Mouse (Mus musculus) cortical plate, adult 2 months (tissue): Measurements from ENCODE around the gene Synj2bp. TPM values are rescaled to one million over a fixed set of nuclear protein-coding genes. Genes with fewer than 3 reads are reported as not detected.
"Not testable (repeated sequence)": the region's sequence is repeated elsewhere in the genome, so short reads cannot be mapped to it uniquely, and the experiment has no call there.

ENCODE experiments used
- H3K27ac ChIP-seq: fragments of 200-500 bp; 2 replicates; pipeline ENCODE4 v1.5.1; 2012; ENCODE audit warnings: low read length, control low read depth, inconsistent platforms; ENCODE audit not compliant: insufficient read depth
- H3K4me1 ChIP-seq: fragments of 200-500 bp; 2 replicates; pipeline ENCODE4 v1.6.1; 2011; ENCODE audit warnings: low read length; ENCODE audit not compliant: control insufficient read depth, insufficient read depth
- H3K4me3 ChIP-seq: fragments of 200-500 bp; 2 replicates; pipeline ENCODE4 v1.5.1; 2011; ENCODE audit warnings: mild to moderate bottlenecking, low read length, control low read depth; ENCODE audit not compliant: insufficient read depth
- CTCF ChIP-seq: fragments of 200-500 bp; IDR thresholded peaks from 2 replicates; pipeline ENCODE4 v1.5.1; 2011; ENCODE audit warnings: mild to moderate bottlenecking, control low read depth, low read length; ENCODE audit not compliant: insufficient read depth; ENCODE audit errors: extremely low read depth
- POLR2A ChIP-seq: fragments of 200-500 bp; IDR thresholded peaks from 2 replicates; pipeline ENCODE4 v1.6.1; 2011; ENCODE audit warnings: mild to moderate bottlenecking, low read length, control low read depth; ENCODE audit not compliant: insufficient read depth; ENCODE audit errors: extremely low read depth
- polyA plus RNA-seq: library from polyadenylated mRNA; depleted of rRNA; stranded (reverse); fragments of >200 nt; gene quantifications from 2 replicates; pipeline ENCODE4 v1.2.3, GENCODE M21; 2012; rRNA removed

The Synj2bp gene
- polyA plus RNA-seq, 1 experiment = 24.7 TPM

- Histone ChIP-seq H3K4me1 (no peaks in the 10 kb centered on the region), H3K4me3 (peak overlapping the region; percentile 53), H3K27ac (no peak overlapping the region)
- TF ChIP-seq CTCF (no peak), POLR2A (no peak)
Measured at GRCm38 (mm10) chr12:81485311-81485710, 47.4 kb downstream of the Synj2bp start.

GRCm38 (mm10) chr12:81484727-81485191 lies 48.0 kb downstream of the Synj2bp start, which contains the start of gene Cox16:
Cox16 (minus strand) TSS chr12:81485127.
- peak within 1 kb of the TSS; percentile 36 for H3K27ac ChIP-seq
- H3K4me3 ChIP-seq = peak within 1 kb of the TSS; percentile 53
- no peaks in the 10 kb centered on the region for H3K4me1 ChIP-seq
- no peak for TF ChIP-seq CTCF
- TF ChIP-seq POLR2A = peak; percentile 74

- H3K27ac ChIP-seq = no peak overlapping the region
- H3K4me1 ChIP-seq = no peaks in the 10 kb centered on the region
- TF ChIP-seq CTCF = no peak
- TF ChIP-seq POLR2A = no peak
- H3K4me3 ChIP-seq = peak overlapping the region; percentile 53
Measured at GRCm38 (mm10) chr12:81484212-81484611, 48.5 kb downstream of the Synj2bp start.

- no peaks in the 10 kb centered on the region for H3K4me1 ChIP-seq
- H3K4me3 ChIP-seq = peak overlapping the region; percentile 53; the same call in 1 of the 2 replicates
- H3K27ac ChIP-seq = no peak overlapping the region
- TF ChIP-seq POLR2A = no peak
- TF ChIP-seq CTCF = no peak
Measured at GRCm38 (mm10) chr12:81483656-81484055, 49.1 kb downstream of the Synj2bp start.

GRCm38 (mm10) chr12:81459051-81459450 lies 73.7 kb downstream of the Synj2bp start:
- H3K4me1 ChIP-seq, H3K27ac ChIP-seq, H3K4me3 ChIP-seq: not testable (repeated sequence)

Other genes starting within 250 kb of the Synj2bp start
- gene Slc8a3, start 199.7 kb downstream of the Synj2bp start, polyA plus RNA-seq = 9.3 and 9.8 TPM in 2 replicates
- 2.1 and 2.2 TPM in 2 replicates for gene Gm4787, start 153.4 kb downstream of the Synj2bp start, polyA plus RNA-seq
- gene Adam4, start 111.0 kb downstream of the Synj2bp start, polyA plus RNA-seq = 1.3 and 1.5 TPM in 2 replicates
- gene Cox16, start 47.8 kb downstream of the Synj2bp start, polyA plus RNA-seq = 54.1 and 71.7 TPM in 2 replicates
- 25.9 and 27.3 TPM in 2 replicates for gene Gm20498, start within 50 bp of the Synj2bp start, polyA plus RNA-seq
- 0.30 and 0.38 TPM in 2 replicates for gene Adam21, start 35.6 kb upstream of the Synj2bp start, polyA plus RNA-seq
- gene Med6, start 62.1 kb upstream of the Synj2bp start, polyA plus RNA-seq = 30.3 and 34.0 TPM in 2 replicates
- gene Ttc9, start 98.3 kb upstream of the Synj2bp start, polyA plus RNA-seq = 30.2 and 32.4 TPM in 2 replicates
- 18.3 and 19.1 TPM in 2 replicates for gene Map3k9, start 248.3 kb upstream of the Synj2bp start, polyA plus RNA-seq